Mouse (Mus musculus) MEL (cell line): ENCODE data around the gene Bckdhb. TPM values are rescaled to one million over a fixed set of nuclear protein-coding genes. Genes with fewer than 3 reads are reported as not detected.

Experiments used
- DNase-seq: peaks from one replicate; pipeline ENCODE4 v3.0.0; 2011; ENCODE audit warnings: low read depth, low spot score
- H3K27ac ChIP-seq: 2 replicates; pipeline ENCODE4 v1.5.1; 2012; ENCODE audit warnings: low read depth, mild to moderate bottlenecking, control low read depth, low read length, moderate library complexity; ENCODE audit not compliant: control insufficient read depth
- H3K27me3 ChIP-seq, 2 experiments: fragments of 150-350 bp in 1 of 2; sonication (generic) in 1 of 2; 2 replicates each; pipeline ENCODE4 v1.6.1; 2012; ENCODE audit warnings: low read length in 2 of 2, mild to moderate bottlenecking in 2 of 2, improper control_type of control experiment in 1 of 2, moderate library complexity in 1 of 2; ENCODE audit not compliant: insufficient read depth in 2 of 2, control insufficient read depth in 1 of 2
- H3K36me3 ChIP-seq, 2 experiments: 2 replicates each; pipeline ENCODE4 v1.6.1; 2012 to 2014; ENCODE audit warnings: low read length in 2 of 2, improper control_type of control experiment in 1 of 2, inconsistent platforms in 1 of 2, mild to moderate bottlenecking in 1 of 2; ENCODE audit not compliant: insufficient read depth in 2 of 2, control insufficient read depth in 1 of 2
- H3K4me1 ChIP-seq, 2 experiments: fragments of 150-350 bp in 1 of 2; sonication (generic) in 1 of 2; 2 replicates each; pipeline ENCODE4 v1.6.1; 2012; ENCODE audit warnings: low read length in 2 of 2, improper control_type of control experiment in 1 of 2, mild to moderate bottlenecking in 1 of 2; ENCODE audit not compliant: insufficient read depth in 2 of 2, control insufficient read depth in 1 of 2
- H3K4me3 ChIP-seq, 2 experiments: fragments of 150-350 bp in 1 of 2; sonication (generic) in 1 of 2; 2 replicates each; pipeline ENCODE4 v1.5.1; 2012; ENCODE audit warnings: low read depth in 2 of 2, low read length in 2 of 2, mild to moderate bottlenecking in 2 of 2, moderate library complexity in 2 of 2, control low read depth in 1 of 2, improper control_type of control experiment in 1 of 2; ENCODE audit not compliant: control insufficient read depth in 1 of 2, insufficient read depth in 1 of 2
- H3K79me2 ChIP-seq: 2 replicates; pipeline ENCODE4 v1.6.1; 2012; ENCODE audit warnings: mild to moderate bottlenecking, low read length, moderate library complexity; ENCODE audit not compliant: control insufficient read depth, poor library complexity, insufficient read depth
- H3K9ac ChIP-seq: 2 replicates; pipeline ENCODE4 v1.6.1; 2012; ENCODE audit warnings: low read depth, mild to moderate bottlenecking, control low read depth, low read length, moderate library complexity; ENCODE audit not compliant: control insufficient read depth, poor library complexity, severe bottlenecking
- H3K9me3 ChIP-seq: fragments of 150-350 bp; sonication (generic); replicated peaks from 2 replicates; pipeline ENCODE4 v1.6.1; 2012; ENCODE audit warnings: mild to moderate bottlenecking, low read length, improper control_type of control experiment, moderate library complexity; ENCODE audit not compliant: insufficient read depth
- BHLHE40 ChIP-seq: IDR thresholded peaks from 2 replicates; pipeline ENCODE4 v1.6.1; 2012; ENCODE audit warnings: low read depth, mild to moderate bottlenecking, inconsistent platforms, low read length, improper control_type of control experiment, borderline replicate concordance
- CHD1 ChIP-seq: IDR thresholded peaks from 2 replicates; pipeline ENCODE4 v1.6.1; 2012; ENCODE audit warnings: low read depth, mild to moderate bottlenecking, inconsistent platforms, low read length, improper control_type of control experiment
- ELF1 ChIP-seq: IDR thresholded peaks from 2 replicates; pipeline ENCODE4 v1.6.1; 2014; ENCODE audit warnings: low read depth, mild to moderate bottlenecking, inconsistent platforms, low read length, improper control_type of control experiment, moderate library complexity
- ETS1 ChIP-seq: IDR thresholded peaks from 2 replicates; pipeline ENCODE4 v1.6.1; 2012; ENCODE audit warnings: low read depth, mild to moderate bottlenecking, inconsistent platforms, low read length, improper control_type of control experiment, moderate library complexity
- GABPA ChIP-seq: IDR thresholded peaks from 2 replicates; pipeline ENCODE4 v1.6.1; 2012; ENCODE audit warnings: low read depth, mild to moderate bottlenecking, inconsistent platforms, low read length, improper control_type of control experiment, moderate library complexity
- GATA1 ChIP-seq: IDR thresholded peaks from 2 replicates; pipeline ENCODE4 v1.6.1; 2011; ENCODE audit warnings: low read depth, low read length, improper control_type of control experiment
- KAT2A ChIP-seq: conservative IDR thresholded peaks from 2 replicates; pipeline ENCODE4 v1.6.1; 2012; ENCODE audit warnings: low read depth, low read length, improper control_type of control experiment, inconsistent platforms
- MAFK ChIP-seq: IDR thresholded peaks from 2 replicates; pipeline ENCODE4 v1.6.1; 2011; ENCODE audit warnings: low read depth, mild to moderate bottlenecking, low read length, improper control_type of control experiment, borderline replicate concordance
- MAX ChIP-seq: IDR thresholded peaks from 2 replicates; pipeline ENCODE4 v1.6.1; 2011; ENCODE audit warnings: low read length, improper control_type of control experiment
- MAZ ChIP-seq: IDR thresholded peaks from 2 replicates; pipeline ENCODE4 v1.6.1; 2012; ENCODE audit warnings: low read depth, mild to moderate bottlenecking, inconsistent platforms, low read length, improper control_type of control experiment
- MYB ChIP-seq: IDR thresholded peaks from 2 replicates; pipeline ENCODE4 v1.6.1; 2011; ENCODE audit warnings: mild to moderate bottlenecking, low read depth, low read length, improper control_type of control experiment
- POLR2AphosphoS5 ChIP-seq: IDR thresholded peaks from 2 replicates; pipeline ENCODE4 v1.6.1; 2012; ENCODE audit warnings: low read depth, borderline replicate concordance, mild to moderate bottlenecking, inconsistent platforms, low read length, moderate library complexity, mixed read lengths
- RCOR1 ChIP-seq: IDR thresholded peaks from 2 replicates; pipeline ENCODE4 v1.6.1; 2012; ENCODE audit warnings: low read depth, mild to moderate bottlenecking, inconsistent platforms, low read length, improper control_type of control experiment
- SIN3A ChIP-seq: IDR thresholded peaks from 2 replicates; pipeline ENCODE4 v1.6.1; 2012; ENCODE audit warnings: low read length, improper control_type of control experiment, inconsistent platforms
- SMC3 ChIP-seq: IDR thresholded peaks from 2 replicates; pipeline ENCODE4 v1.6.1; 2011; ENCODE audit warnings: low read depth, low read length, improper control_type of control experiment
- TAL1 ChIP-seq: IDR thresholded peaks from 2 replicates; pipeline ENCODE4 v1.6.1; 2012; ENCODE audit warnings: mild to moderate bottlenecking, inconsistent platforms, low read length, moderate library complexity, mixed read lengths
- UBTF ChIP-seq: IDR thresholded peaks from 2 replicates; pipeline ENCODE4 v1.6.1; 2012; ENCODE audit warnings: low read depth, mild to moderate bottlenecking, inconsistent platforms, low read length, improper control_type of control experiment, moderate library complexity, borderline replicate concordance; ENCODE audit not compliant: insufficient read depth
- USF1 ChIP-seq: IDR thresholded peaks from 2 replicates; pipeline ENCODE4 v1.6.1; 2014; ENCODE audit warnings: low read depth, mild to moderate bottlenecking, inconsistent platforms, low read length, improper control_type of control experiment, moderate library complexity
- USF2 ChIP-seq, 2 experiments: IDR thresholded peaks; 2 replicates each; pipeline ENCODE4 v1.6.1; 2011 to 2012; ENCODE audit warnings: improper control_type of control experiment in 2 of 2, low read length in 2 of 2, borderline replicate concordance in 1 of 2, inconsistent platforms in 1 of 2, low read depth in 1 of 2, mild to moderate bottlenecking in 1 of 2; ENCODE audit not compliant: insufficient read depth in 1 of 2
- ZC3H11A ChIP-seq: IDR thresholded peaks from 2 replicates; pipeline ENCODE4 v1.6.1; 2012; ENCODE audit warnings: low read depth, mild to moderate bottlenecking, inconsistent platforms, low read length, improper control_type of control experiment
- ZNF384 ChIP-seq: IDR thresholded peaks from 2 replicates; pipeline ENCODE4 v1.6.1; 2012; ENCODE audit warnings: low read depth, mild to moderate bottlenecking, inconsistent platforms, low read length, improper control_type of control experiment
- polyA plus RNA-seq, 2 experiments: library from polyadenylated mRNA; stranded (reverse) in 1 of 2; unstranded in 1 of 2; fragments of >175 nt in 1 of 2; fragments of >200 nt in 1 of 2; gene quantifications; 2 replicates each; pipeline versions ENCODE4 v1.2.1 to v1.2.4; 2012; ENCODE audit warnings: low replicate concordance in 2 of 2, low read depth in 1 of 2; ENCODE audit not compliant: insufficient read length in 2 of 2, insufficient read depth in 1 of 2, missing spikeins in 1 of 2
- total RNA-seq: library from RNA; depleted of rRNA; stranded (reverse); fragments of 300-350 nt; gene quantifications from 2 replicates; pipeline ENCODE4 v1.2.3, GENCODE M21; 2012

Bckdhb gene
- total and polyA plus RNA-seq, 3 experiments, result 15.9 to 26.6 TPM; not detected in 1

DNA sequence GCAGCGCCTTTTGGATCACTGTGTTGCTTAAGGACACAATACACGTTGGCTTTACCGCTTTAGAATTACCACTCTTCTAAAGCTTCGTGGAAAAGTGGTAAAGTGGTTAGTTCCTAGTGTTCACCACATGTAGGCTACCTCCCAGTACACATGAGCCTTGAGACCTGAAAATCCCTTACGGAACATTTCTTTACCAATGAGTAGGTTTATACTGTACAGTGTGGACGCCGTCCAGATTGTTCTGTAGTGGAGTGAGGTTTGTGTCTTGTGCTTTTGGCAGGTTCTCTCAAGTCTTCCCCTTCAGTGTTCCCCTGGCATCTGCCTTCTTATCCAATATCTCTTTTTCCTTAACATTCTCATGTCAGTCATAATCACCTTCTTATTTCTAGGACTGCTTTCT lies 178.4 kb downstream of the Bckdhb start (continued):
- TF ChIP-seq POLR2AphosphoS5, result no peak
- TF ChIP-seq, all 39 proteins: peak for 0

DNA sequence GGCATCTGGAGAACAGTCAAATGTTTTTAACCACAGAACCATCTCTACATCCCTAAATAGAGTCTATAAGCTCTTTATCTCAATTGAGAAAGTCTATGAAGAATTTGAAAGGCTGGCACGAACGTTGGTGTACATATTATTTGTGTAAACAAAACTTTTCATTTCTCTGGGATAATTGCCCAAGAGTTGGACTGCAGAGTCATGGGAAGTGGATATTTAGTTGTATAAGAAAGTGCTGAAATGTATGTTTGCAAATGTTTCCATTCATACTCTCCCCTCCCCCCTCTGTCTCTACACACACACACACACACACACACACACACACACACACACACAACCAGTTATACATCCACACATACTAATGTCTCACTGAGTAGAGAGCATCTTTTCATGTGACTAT lies 181.5 kb downstream of the Bckdhb start:
- DNase-seq, result no peak
- TF ChIP-seq GATA1 (no peak), ZNF384 (no peak), KAT2A (no peak), MAX (no peak), CHD1 (no peak), USF1 (no peak), SIN3A (no peak), SMC3 (no peak), RCOR1 (no peak), UBTF (no peak), ELF1 (no peak), MAZ (no peak), USF2 (IDR thresholded peaks at IDR 0.05; ENCODE audit: borderline replicate concordance in 1 of 2, insufficient read depth in 1 of 2, low read depth in 1 of 2, low read length in 2 of 2) (no peak), ZC3H11A (no peak), ETS1 (no peak), BHLHE40 (no peak), GABPA (no peak), MYB (no peak), MAFK (no peak), TAL1 (no peak)

More for the DNA sequence above, 181.5 kb downstream of the Bckdhb start:
- Histone ChIP-seq H3K4me1 (peaks cover 6 to 18% of the 10 kb centered on the region in 2 experiments), H3K27me3 (no peaks in the 10 kb centered on the region), H3K36me3 (peaks cover 0 to 15% of the 10 kb centered on the region in 2 experiments; a peak in 2 of 4 replicates), H3K9ac (no peak overlapping the region), H3K79me2 (no peaks in the 10 kb centered on the region), H3K9me3 (no peaks in the 10 kb centered on the region), H3K4me3 (no peak overlapping the region), H3K27ac (no peak overlapping the region)
